Mouse (Mus musculus): Measurements from ENCODE around the gene Pdxdc1.
A peak's percentile ranks its signal among the peaks of the same experiment; 100 is the strongest.
"Not testable (repeated sequence)": the region's sequence is repeated elsewhere in the genome, so short reads cannot be mapped to it uniquely, and the experiment has no call there.

Gene Pdxdc1

DNA sequence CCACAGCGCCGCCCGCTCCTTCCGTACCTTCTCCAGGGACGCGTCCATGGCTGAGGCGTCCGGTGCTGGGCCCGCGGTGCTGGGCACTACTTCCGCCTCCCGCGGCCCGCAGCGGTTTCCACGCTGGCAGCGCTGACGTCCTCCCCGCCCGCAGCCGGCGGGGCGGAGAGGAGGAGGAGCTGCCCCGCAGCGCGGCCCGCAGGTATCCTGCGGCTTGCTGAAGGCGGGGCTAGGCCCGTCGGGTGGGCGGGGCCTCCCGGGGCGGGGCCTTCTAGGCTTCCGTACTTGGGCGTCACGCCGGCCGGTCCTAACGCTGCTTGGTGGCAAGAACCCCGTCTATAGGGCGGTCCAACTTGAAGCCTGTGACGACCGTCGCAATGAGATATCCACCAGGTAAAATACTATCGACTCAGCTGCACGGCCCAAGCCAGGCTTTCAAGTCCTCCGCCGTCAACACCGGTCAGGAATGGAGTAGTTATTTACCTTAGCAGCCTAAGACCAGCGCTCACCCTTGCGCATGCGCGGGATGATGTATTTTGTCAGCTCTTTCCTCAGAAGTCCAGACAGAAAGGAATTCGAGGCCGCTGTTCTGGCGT, at the start of gene Pdxdc1, which contains the start of gene Mpv17l:
Pdxdc1 (minus strand) TSS at position 244 of the 596 bp plus-strand sequence.
Mpv17l (plus strand) TSS at position 274 of the 596 bp plus-strand sequence.
- peak; percentile 96 to 97 for DNase-seq

DNA sequence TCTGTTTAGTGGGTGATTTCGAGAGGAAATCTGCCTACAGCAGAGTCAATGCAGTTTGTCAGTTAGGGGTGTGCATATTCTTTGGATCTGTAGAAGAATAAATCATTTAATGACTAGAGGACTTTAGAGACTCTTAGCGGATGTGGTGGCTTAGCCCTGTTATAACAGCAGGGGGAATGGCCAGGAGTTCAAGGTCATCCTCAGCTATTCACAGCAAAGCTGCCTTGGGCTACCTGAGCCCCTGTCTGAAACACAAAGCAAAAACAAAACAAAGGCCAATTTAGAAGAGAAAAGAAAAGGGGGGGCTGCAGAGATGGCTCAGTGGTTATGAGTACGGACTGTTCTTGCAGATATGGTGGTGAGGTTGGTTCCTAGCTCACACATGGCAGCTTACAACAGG, 48.3 kb upstream of the Pdxdc1 start:
- DNase-seq, result no peak

DNA sequence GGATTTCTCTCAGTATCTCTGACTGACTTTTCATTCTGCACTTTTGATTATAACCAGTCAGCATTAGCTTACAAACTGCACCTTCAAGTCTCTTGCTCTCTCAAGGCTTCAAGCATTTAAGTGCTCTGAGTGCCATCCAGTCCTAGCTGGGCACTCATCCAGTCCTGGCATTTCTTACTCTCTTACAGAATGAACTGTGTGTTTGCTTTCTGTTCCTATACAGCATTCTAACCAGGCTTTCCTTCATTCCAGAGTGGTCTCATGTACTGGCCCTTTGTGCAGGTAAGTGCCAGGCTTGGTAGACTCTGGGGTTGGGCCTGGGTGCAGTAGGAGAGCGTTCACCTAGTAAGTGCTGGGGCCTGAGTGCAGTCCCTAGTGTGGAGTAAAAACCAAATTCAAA, 43.4 kb upstream of the Pdxdc1 start:
- DNase-seq, result peak; percentile 82 to 84

GRCm38 (mm10) chr16:13945153-13945552, 42.2 kb upstream of the Pdxdc1 start:
- no peak for DNase-seq

DNA sequence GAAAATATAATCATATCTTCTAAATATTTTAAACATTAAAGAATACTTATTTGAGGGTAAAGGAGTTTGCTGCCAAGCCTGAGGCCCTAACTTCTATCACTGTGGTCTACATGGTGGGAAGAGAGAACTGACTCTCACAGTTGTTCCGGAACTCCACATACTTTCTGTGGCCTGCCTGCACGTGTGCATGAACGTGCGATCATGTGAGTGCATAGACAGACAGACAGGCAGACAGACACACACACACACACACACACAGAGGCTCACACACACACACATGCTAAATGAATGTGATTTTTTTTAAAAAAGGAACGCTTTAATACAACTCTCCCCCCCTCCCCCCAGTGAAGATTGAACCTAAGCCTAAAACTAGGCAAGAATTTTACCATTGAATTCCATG, 41.8 kb upstream of the Pdxdc1 start:
- no peak for DNase-seq

- no peak for DNase-seq
These were observed 41.2 kb upstream of the Pdxdc1 start for GRCm38 (mm10) chr16:13944178-13944577.

- no peak for DNase-seq
These were observed 38.0 kb upstream of the Pdxdc1 start for GRCm38 (mm10) chr16:13940847-13941395.

GRCm38 (mm10) chr16:13940139-13940846, 37.4 kb upstream of the Pdxdc1 start:
- peak; percentile 81 to 84 for DNase-seq

DNA sequence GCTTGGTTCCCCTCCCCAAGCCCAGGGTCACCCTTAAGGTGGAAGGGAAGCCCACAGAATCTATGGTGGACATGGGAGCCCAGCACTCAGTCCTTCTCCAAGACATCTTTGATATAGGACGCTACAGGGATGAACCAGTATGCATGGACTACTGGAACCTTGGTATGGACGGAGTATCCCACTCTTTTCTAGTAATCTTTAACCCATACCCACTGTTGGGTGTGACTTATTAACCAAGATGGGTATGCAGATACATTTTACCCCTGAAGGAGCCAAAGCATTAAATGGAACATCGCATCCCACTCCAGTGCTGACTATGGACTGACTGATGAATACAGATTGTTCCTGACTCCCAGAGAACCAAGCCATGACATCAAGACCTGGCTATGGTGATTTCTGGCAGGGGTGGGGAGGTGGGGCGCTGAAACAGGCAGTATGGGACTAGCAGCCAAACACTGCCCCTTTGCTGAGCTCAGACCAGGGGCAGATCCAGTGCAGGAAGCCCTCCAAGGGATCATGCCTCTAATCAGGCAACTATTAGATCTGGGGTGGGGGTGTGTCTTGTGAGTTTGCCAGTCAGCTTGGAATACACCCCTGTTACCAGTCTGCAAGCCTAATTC, 24.6 kb upstream of the Pdxdc1 start:
- DNase-seq, result no peak

DNA sequence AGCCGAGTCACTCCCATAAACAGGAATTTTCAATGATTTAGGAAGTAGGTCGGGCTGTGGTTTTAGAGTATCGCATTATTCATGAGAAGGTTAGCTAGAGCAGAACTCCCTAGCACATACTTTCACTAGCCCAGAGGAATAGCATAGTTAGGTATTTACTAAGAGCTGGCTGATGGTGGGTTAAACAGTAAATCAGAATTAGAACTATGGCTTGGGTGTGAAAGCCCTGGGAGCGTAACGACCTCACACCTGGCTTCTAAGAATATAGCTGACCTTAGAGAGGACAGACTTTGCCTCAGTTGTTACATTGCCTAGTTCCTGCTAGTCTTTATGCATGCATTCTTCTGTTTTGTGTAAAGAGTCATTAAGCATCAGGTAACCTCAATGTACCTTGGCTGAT, 20.0 kb upstream of the Pdxdc1 start:
- not testable (repeated sequence) for DNase-seq

DNA sequence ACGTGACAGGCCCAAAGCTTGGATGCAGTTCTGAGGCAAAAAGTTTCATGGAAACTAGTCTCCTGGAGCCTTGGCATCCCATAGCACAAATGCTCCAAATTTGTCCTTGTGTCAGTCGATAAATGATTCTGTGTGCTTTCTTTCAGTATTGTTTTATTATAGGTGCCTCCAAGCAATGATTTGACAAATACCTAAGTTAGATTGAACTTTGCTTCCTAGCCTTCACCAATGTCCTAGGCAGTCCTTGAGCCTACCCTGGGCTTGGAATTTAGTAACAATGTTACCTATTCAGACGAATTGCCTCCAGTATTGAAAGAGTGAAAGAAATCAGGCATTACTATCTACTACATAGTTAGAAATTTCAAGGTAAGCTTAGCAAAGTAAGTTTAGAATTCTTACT, 19.6 kb upstream of the Pdxdc1 start:
- not testable (repeated sequence) for DNase-seq

GRCm38 (mm10) chr16:13921781-13922180, 18.9 kb upstream of the Pdxdc1 start:
- DNase-seq, result no peak

DNA sequence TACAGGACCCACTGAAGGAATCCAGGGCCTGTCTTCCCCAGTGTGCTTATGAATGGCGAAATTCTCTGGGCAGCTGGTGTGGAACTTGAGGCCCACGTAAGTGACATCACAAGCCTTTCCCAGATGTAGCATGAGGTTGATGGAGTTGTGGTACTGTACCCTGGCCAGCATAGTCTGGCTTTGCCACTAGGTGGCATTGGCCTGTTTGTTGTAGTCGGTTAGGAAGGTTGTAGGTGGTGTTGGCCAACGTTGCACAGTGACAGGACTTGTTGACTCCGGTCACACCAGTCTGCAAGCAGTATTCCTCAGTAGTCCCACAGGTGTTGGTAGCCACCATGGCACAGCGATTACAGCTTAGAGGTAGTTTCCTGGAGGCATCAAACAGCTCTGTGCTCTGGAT, 18.1 kb upstream of the Pdxdc1 start:
- DNase-seq, result peak in 1 of 2 experiments; percentile 15

- DNase-seq, result no peak
These were observed 17.2 kb upstream of the Pdxdc1 start for GRCm38 (mm10) chr16:13920093-13920492.

DNA sequence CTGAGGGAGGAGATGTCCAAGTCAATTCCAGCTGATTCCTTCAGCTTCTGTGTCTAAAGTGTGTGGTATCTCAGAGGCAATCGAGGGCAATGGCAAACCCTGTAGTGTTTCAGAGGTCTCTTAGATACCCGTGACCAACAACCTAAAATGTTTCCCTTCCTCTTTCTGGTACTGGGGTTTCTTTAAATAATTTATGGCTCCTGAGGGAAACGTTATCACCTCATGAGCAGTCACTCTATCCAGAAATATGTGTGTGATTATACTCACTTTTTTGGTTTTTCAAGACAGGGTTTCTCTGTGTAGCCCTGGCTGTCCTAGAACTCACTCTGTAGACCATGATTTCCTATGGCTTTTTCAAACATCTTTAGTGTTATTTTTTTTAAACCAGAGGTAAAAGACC, 4.4 kb upstream of the Pdxdc1 start:
- DNase-seq, result no peak

GRCm38 (mm10) chr16:13903488-13903887, 557 bp upstream of the Pdxdc1 start:
- DNase-seq, result peak in 1 of 2 experiments; percentile 78

DNA sequence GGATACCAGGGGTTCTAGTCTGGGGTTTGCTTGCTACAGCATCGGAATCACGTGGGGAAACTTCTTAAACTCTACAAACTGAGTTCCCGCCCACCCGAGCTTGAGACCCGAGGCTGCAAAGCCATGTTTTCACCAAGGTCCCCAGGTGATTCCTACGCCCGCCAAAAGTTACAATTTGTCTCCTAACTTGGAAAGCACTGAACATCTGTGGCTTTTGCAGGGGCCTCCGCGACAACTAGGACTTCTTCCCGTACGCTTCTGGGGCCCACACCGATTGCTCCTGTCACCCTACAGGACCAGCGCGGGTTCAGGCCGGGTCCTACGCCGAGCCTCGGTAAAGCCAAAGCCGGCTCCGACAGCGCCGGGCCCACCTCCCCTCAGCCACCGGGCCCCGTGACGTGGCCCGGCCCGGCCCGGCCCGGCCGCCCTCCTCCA, 517 bp downstream of the Pdxdc1 start:
- no peak for DNase-seq

- peak in 1 of 2 experiments; percentile 50 for DNase-seq
These were observed 4.0 kb downstream of the Pdxdc1 start for GRCm38 (mm10) chr16:13898981-13899380.

DNA sequence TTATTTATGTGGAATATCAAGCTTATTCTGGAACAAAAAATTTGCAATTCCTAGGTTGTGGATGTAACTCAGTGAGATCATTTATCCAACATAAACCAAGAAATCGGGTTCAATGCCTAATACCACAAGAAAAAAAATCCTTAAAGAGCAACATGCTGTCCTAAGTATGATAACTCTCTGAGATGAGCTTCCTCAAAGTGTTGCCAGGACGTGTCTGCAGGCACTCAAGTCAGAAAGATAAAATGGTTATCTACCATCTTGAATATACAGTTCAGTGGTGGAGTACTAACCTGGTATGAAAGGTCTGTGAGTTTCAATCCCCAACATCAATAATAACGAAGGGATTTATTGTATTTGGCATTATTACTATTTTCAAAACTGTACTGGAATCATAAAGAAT, 6.6 kb downstream of the Pdxdc1 start:
- DNase-seq, result no peak

DNA sequence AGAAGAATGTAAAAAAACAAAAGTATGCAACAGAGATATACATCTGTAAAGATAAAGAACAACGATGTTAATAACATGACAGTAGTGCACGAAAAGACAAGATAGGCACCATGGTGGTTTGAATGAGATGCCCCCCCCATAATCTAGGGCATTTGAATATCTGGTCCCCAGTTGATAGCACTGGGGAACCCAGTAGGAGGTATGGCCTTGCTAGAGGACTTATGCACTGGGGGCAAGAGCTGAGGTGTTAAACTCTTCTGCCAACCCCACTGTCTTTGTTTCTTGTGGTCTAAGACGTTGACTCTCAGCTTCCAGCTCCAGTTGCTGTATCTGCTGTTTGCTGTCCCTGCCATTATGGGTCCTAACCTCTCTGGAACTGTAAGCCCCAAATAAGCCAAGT, 7.2 kb downstream of the Pdxdc1 start:
- DNase-seq, result no peak

DNA sequence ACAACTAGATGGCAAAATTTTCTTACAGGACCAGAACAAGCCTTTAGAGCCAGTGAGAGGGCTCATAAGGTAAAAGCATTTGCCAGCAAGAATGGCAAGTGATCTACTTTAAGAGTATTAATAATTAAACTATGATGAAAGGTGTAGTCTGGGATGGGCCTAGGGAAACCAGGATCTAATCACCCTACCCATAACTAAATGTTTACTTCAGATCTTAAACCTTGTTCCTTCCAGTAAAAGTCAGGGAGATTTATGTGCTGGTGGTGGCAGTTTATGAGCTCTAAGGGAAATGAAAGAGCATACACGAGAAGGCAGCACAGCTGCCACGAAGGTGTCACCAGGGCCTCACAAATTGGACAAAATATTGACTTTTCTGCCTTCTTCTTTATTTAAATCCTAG, 8.8 kb downstream of the Pdxdc1 start:
- no peak for DNase-seq

- no peak for DNase-seq
These were observed 10.1 kb downstream of the Pdxdc1 start for GRCm38 (mm10) chr16:13892850-13893249.

- DNase-seq, result no peak
These were observed 12.5 kb downstream of the Pdxdc1 start for GRCm38 (mm10) chr16:13890449-13890848.
